Mouse (Mus musculus) c-Kit-positive CD71-positive TER-119-negative erythroid progenitor cells, embryonic 14.5 days (primary cell): Measurements from ENCODE around the gene Unc79.

Experiments used
- DNase-seq: peaks from one replicate; pipeline ENCODE4 v3.0.0-alpha.2; 2013; ENCODE audit warnings: low read depth

Unc79 gene

GRCm38 (mm10) chr12:103128914-103129313 lies 180.3 kb downstream of the Unc79 start:
- DNase-seq: no peak

- DNase-seq: no peak
These were observed 181.0 kb downstream of the Unc79 start for GRCm38 (mm10) chr12:103129395-103130248.

DNA sequence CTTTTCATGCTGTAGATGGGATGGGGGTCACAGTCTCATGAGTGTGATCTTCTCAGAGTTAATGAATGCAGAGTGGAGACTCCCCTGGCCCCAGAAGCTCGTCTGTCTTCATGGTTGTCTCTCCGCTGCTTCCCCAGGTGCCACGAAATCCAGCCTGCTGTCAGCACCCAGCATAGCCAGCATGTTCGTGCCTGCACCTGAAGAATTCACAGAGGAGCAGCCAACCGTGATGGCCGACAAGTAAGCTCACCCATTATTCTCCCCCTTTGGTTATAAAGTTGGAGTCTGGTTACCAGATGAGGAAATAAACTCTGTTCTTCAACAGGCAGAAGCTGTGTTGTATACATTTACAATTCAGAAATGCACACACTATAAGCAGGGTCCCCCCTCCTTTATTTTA lies 182.8 kb downstream of the Unc79 start:
- no peak for DNase-seq

GRCm38 (mm10) chr12:103142550-103143010 lies 193.9 kb downstream of the Unc79 start:
- peak; percentile 1 for DNase-seq

DNA sequence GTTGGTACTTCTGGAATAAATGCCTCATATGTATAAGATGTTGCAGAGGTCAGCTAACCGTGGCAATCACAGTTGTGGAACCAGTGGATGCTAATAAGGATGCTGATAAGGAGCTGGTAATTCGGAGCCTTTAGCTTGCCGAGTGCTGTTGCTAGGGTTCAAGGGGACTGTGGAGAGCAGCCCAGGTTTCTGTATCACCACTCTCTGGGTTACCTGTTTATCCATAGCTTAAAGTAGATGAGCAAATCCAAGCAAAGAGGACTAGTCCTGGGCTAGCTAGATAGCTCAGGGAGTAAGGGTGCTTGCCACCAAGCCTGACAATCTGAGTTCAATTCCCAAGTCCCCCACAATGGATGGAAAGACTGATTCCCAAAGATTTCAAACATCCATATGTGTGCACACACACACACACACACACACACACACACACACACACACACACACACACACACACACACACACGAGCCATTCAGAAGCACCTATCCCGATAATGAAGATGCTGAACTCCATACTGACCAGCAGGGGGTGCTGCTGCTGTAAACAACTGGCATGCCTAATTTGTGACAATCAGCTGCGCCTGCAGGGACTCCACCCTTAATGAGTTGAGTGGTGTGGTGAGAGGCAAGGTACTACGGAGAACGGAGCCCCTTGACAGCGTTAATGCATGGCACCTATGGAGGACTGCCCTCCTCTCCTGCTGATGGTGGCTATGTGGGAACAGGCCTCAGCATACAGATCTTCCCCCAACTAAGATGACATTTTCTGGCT lies 195.3 kb downstream of the Unc79 start:
- peak; percentile 29 for DNase-seq

DNA sequence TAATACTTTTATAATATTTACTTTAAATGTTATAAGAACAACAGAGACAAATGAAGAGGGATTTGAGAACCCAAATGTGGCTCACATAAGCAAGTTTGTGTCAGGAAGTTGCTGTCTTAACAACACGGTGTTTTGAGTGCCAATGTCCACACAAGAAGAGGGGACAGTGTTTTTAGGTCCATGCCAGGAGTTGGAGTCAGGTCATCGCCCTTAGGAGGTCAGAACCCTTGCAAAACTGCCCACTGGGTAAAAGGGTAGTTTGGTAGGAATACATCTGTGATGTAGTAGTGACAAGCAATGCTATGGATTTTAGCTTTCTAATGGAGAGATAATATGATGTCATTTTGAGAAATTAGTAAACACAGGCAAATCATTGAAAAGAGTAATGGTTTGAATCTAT lies 201.6 kb downstream of the Unc79 start:
- DNase-seq: no peak

- DNase-seq: no peak
These were observed 206.3 kb downstream of the Unc79 start for GRCm38 (mm10) chr12:103154927-103155326.

DNA sequence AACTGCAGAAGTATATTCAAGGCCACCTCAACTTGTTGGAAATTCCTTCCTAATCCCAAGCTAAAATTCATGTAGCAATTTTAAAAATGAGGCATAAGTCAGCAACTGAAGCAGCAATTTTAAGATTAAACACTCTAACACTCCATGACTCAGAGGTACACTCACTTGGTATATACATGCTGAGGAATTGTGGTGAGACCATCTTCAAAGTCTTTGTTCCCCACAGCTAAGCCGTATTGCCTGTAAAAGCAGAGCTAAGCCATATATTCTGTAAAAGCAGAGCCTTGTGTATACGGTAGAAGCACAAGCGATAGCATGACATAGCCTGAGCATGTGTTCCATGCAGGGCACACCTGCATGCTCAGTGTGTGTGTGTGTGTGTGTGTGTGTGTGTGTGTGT lies 206.7 kb downstream of the Unc79 start:
- DNase-seq: no peak

GRCm38 (mm10) chr12:103157129-103157910 lies 208.7 kb downstream of the Unc79 start:
- DNase-seq: no peak

GRCm38 (mm10) chr12:103159016-103159415 lies 210.4 kb downstream of the Unc79 start:
- DNase-seq: no peak

- DNase-seq: no peak
These were observed 212.1 kb downstream of the Unc79 start for GRCm38 (mm10) chr12:103160721-103161120.

GRCm38 (mm10) chr12:103163596-103163995 lies 214.9 kb downstream of the Unc79 start:
- no peak for DNase-seq

DNA sequence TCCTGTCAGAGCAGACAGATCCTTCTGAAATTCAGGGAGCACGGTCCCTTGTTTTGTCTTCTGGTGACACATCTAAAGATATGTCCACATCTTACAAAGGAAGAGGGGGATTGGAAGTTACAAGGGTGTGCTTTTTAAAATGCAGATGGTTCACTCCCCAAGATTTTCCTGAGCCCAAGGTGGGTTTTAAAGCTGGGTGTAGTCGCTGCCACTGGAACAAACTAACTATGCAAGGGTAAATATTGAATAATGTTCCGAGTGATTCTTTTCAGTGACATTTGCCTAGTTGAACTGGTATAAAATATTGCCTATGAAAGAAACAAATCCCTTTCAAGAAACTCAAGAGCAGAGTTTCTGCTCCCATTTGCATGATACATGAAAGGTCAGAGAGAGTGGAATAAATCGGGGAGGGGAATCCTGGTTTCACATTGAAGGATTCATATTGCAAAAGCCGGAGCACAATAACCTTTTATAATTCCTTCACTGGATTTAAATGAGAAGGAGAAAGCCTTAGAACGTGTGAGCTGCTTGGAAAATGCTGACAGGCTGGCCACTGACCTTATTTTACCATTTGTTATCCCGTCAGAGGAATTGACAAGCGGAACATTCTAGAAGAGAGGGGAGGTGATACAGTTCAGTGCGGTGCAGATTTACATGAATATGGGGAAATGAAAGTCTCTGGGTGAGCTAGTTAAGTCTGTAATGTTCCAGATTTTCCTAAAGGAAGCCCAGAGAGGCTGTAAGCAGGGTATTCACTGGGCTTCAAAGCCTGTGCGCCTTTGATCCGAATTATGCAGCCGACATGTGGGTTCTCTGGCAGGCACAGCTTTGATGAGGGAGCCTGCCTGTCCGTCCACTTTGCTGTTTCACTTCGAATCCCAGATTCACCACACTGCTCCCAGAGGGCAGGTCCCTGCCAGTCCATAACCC lies 215.7 kb downstream of the Unc79 start:
- DNase-seq: no peak

DNA sequence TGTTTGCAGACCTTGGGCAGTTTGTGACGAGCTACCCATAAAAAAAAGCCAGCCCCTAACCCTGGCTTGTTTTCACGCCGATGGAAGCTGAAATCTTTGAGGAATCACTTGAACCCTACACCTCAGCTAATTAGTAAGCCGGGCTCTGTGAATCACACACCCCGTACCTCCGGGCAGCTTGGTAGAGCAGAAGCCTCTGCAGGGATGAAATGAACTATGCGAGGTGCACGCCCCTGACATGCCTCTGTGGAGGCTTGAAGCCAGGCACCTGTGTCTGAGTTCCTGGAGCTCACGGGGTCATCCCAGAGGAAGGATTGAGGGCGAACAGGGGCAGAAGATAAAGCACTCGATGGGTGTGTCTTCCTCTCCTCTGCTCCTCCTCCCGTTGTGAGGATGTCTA lies 220.2 kb downstream of the Unc79 start:
- no peak for DNase-seq

- no peak for DNase-seq
These were observed 234.4 kb downstream of the Unc79 start for GRCm38 (mm10) chr12:103183057-103183456.

GRCm38 (mm10) chr12:103187020-103187419 lies 238.4 kb downstream of the Unc79 start:
- DNase-seq: no peak

DNA sequence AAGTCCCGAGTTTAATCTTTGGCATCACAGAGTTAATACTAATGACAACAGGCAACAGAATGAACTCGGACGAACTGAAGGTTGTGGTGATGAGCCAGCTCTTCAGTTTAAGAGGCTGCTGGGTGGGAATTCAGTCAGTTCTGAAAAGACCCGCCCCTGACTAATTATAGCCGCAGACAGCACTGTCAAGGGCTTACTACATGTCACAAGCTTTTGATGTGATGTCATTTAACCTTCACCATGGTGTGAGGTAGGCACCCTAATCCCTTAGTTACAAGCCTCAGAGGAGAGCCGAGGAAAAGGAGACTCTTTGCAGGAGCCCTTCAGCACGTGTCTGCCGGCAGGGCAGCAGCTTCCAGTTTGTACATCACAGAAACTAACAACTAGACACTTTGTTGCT lies 239.6 kb downstream of the Unc79 start:
- no peak for DNase-seq

GRCm38 (mm10) chr12:103189771-103190170 lies 241.1 kb downstream of the Unc79 start:
- no peak for DNase-seq

- no peak for DNase-seq
These were observed 244.3 kb downstream of the Unc79 start for GRCm38 (mm10) chr12:103192996-103193395.

GRCm38 (mm10) chr12:103202592-103203544 lies 254.2 kb downstream of the Unc79 start:
- DNase-seq: no peak
